Mouse (Mus musculus): ENCODE measurements at regions not wholly inside any gene's neighbourhood (a gene's known extent, or its start where the extent isn't known, plus 50 kb on each side); places are given as distances from the start of the nearest gene placed in this dataset.

GRCm38 (mm10) chr13:25750460-25751408 lies 480.4 kb upstream of the Nrsn1 start:
- H3ac ChIP-seq (ENCODE audit: control insufficient read depth, insufficient read length, low read depth): no peak overlapping the region
- no peaks in the 10 kb centered on the region for H3K79me3 ChIP-seq (ENCODE audit: low read depth)
- TF ChIP-seq USF1 (IDR thresholded peaks at IDR 0.05; ENCODE audit: low read depth): no peak
- no peak for TF ChIP-seq CEBPB (IDR thresholded peaks at IDR 0.05; ENCODE audit: low read depth)
- TF ChIP-seq MYOG (IDR thresholded peaks at IDR 0.05; ENCODE audit: control insufficient read depth, extremely low read depth, insufficient read length): no peak
- no peak for TF ChIP-seq FOSL1 (IDR thresholded peaks at IDR 0.05; ENCODE audit: insufficient read depth, low read length, poor library complexity, severe bottlenecking)
- no peak for TF ChIP-seq MYOD1 (IDR thresholded peaks at IDR 0.05; ENCODE audit: control insufficient read depth, insufficient read length, low read depth)
- no peak for TF ChIP-seq MAX (IDR thresholded peaks at IDR 0.05)
- H3K36me3 ChIP-seq (ENCODE audit: control insufficient read depth, insufficient read depth): no peaks in the 10 kb centered on the region
- no peak overlapping the region for H3K4me3 ChIP-seq (ENCODE audit: insufficient read depth, poor library complexity, severe bottlenecking)
- no peaks in the 10 kb centered on the region for H3K79me2 ChIP-seq (ENCODE audit: control insufficient read depth, insufficient read depth)
- H3K27me3 ChIP-seq (ENCODE audit: control insufficient read depth, insufficient read depth, insufficient read length): no peaks in the 10 kb centered on the region

DNA sequence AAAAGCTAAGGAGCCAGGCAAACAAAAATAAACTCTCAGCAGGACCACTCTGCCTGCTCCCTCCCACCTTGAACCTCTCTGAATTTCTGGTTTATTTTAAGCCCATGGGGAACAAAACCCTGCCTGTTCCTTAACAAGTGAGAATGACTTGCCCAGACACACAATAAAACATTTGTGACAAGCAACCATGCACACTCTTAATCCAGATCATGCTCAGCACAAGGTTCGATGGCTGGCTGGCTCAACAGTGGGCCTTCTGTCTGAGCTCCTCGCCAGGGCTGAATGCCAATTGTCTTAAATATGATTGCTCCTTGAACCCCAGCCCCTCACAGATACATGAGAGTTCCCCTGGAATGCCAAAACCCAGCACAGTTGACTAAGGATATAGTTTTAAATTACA lies 468.3 kb upstream of the Nrsn1 start:
- Histone ChIP-seq H3K79me3 (ENCODE audit: low read depth) (no peaks in the 10 kb centered on the region), H3ac (ENCODE audit: control insufficient read depth, insufficient read length, low read depth) (no peak overlapping the region), H3K79me2 (ENCODE audit: control insufficient read depth, insufficient read depth) (no peaks in the 10 kb centered on the region), H3K4me3 (ENCODE audit: insufficient read depth, poor library complexity, severe bottlenecking) (no peak overlapping the region), H3K36me3 (ENCODE audit: control insufficient read depth, insufficient read depth) (no peaks in the 10 kb centered on the region), H3K27me3 (ENCODE audit: control insufficient read depth, insufficient read depth, insufficient read length) (no peaks in the 10 kb centered on the region)
- TF ChIP-seq MYOG (IDR thresholded peaks at IDR 0.05; ENCODE audit: control insufficient read depth, extremely low read depth, insufficient read length) (no peak), USF1 (IDR thresholded peaks at IDR 0.05; ENCODE audit: low read depth) (no peak), MYOD1 (IDR thresholded peaks at IDR 0.05; ENCODE audit: control insufficient read depth, insufficient read length, low read depth) (no peak), MAX (IDR thresholded peaks at IDR 0.05) (no peak)

- H3K27me3 ChIP-seq (ENCODE audit: control insufficient read depth, insufficient read depth, insufficient read length): no peaks in the 10 kb centered on the region
- no peak overlapping the region for H3K4me3 ChIP-seq (ENCODE audit: insufficient read depth, poor library complexity, severe bottlenecking)
- H3K36me3 ChIP-seq (ENCODE audit: control insufficient read depth, insufficient read depth): no peaks in the 10 kb centered on the region
- H3K79me2 ChIP-seq (ENCODE audit: control insufficient read depth, insufficient read depth): no peaks in the 10 kb centered on the region
- no peak overlapping the region for H3ac ChIP-seq (ENCODE audit: control insufficient read depth, insufficient read length, low read depth)
- H3K79me3 ChIP-seq (ENCODE audit: low read depth): no peaks in the 10 kb centered on the region
- TF ChIP-seq CEBPB (IDR thresholded peaks at IDR 0.05; ENCODE audit: low read depth) (no peak), MAX (IDR thresholded peaks at IDR 0.05) (no peak), CTCF (IDR thresholded peaks at IDR 0.05; ENCODE audit: control insufficient read depth, insufficient read depth, insufficient read length) (no peak), MYOG (IDR thresholded peaks at IDR 0.05; ENCODE audit: control insufficient read depth, extremely low read depth, insufficient read length) (no peak), FOSL1 (IDR thresholded peaks at IDR 0.05; ENCODE audit: insufficient read depth, low read length, poor library complexity, severe bottlenecking) (no peak), USF1 (IDR thresholded peaks at IDR 0.05; ENCODE audit: low read depth) (no peak), MYOD1 (IDR thresholded peaks at IDR 0.05; ENCODE audit: control insufficient read depth, insufficient read length, low read depth) (no peak)
Observed at GRCm38 (mm10) chr13:25729327-25729892, 459.1 kb upstream of the Nrsn1 start.

DNA sequence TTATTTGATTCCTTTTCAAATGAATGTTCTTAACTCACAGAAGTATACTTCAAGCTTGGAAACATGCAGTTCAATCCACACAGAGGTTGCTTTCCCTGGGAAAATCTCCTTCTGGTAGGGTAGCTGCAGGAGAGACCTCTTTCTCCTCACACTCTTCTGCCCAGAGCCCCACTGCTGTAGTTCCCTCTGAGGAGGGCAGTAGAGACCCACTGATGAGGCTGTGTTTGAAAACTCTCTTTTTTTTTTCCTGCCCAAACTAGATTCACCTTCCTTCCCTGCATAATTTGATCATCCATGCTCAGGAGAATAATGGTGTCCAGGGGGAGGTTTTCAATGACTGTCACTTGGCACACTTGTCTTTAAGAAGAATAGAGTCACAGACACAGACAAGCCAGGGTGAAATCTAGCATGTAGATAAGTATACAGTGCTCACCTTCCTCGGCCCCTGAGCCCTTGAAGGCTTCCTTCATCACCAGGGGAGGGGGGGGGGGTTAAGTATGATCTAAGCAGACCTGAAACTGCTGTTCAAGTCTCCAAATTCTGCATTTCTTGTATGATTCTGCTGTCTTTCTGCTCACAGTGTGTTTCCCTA lies 457.3 kb upstream of the Nrsn1 start:
- no peaks in the 10 kb centered on the region for H3K79me3 ChIP-seq (ENCODE audit: low read depth)
- H3K36me3 ChIP-seq (ENCODE audit: control insufficient read depth, insufficient read depth): no peaks in the 10 kb centered on the region
- no peaks in the 10 kb centered on the region for H3K79me2 ChIP-seq (ENCODE audit: control insufficient read depth, insufficient read depth)
- no peak overlapping the region for H3ac ChIP-seq (ENCODE audit: control insufficient read depth, insufficient read length, low read depth)
- no peak for TF ChIP-seq CTCF (IDR thresholded peaks at IDR 0.05; ENCODE audit: control insufficient read depth, insufficient read depth, insufficient read length)
- no peak for TF ChIP-seq MYOD1 (IDR thresholded peaks at IDR 0.05; ENCODE audit: control insufficient read depth, insufficient read length, low read depth)
- TF ChIP-seq USF1 (IDR thresholded peaks at IDR 0.05; ENCODE audit: low read depth): no peak
- TF ChIP-seq MAX (IDR thresholded peaks at IDR 0.05): no peak
- H3K4me3 ChIP-seq (ENCODE audit: insufficient read depth, poor library complexity, severe bottlenecking): no peak overlapping the region
- H3K27me3 ChIP-seq (ENCODE audit: control insufficient read depth, insufficient read depth, insufficient read length): no peaks in the 10 kb centered on the region

GRCm38 (mm10) chr13:25722595-25723525 lies 452.6 kb upstream of the Nrsn1 start:
- TF ChIP-seq MAX (IDR thresholded peaks at IDR 0.05) (no peak), USF1 (IDR thresholded peaks at IDR 0.05; ENCODE audit: low read depth) (no peak), MYOG (IDR thresholded peaks at IDR 0.05; ENCODE audit: control insufficient read depth, extremely low read depth, insufficient read length) (no peak), CTCF (IDR thresholded peaks at IDR 0.05; ENCODE audit: control insufficient read depth, insufficient read depth, insufficient read length) (no peak), FOSL1 (IDR thresholded peaks at IDR 0.05; ENCODE audit: insufficient read depth, low read length, poor library complexity, severe bottlenecking) (no peak), CEBPB (IDR thresholded peaks at IDR 0.05; ENCODE audit: low read depth) (no peak), MYOD1 (IDR thresholded peaks at IDR 0.05; ENCODE audit: control insufficient read depth, insufficient read length, low read depth) (no peak)
- no peaks in the 10 kb centered on the region for H3K36me3 ChIP-seq (ENCODE audit: control insufficient read depth, insufficient read depth)
- H3K27me3 ChIP-seq (ENCODE audit: control insufficient read depth, insufficient read depth, insufficient read length): no peaks in the 10 kb centered on the region
- no peak overlapping the region for H3K4me3 ChIP-seq (ENCODE audit: insufficient read depth, poor library complexity, severe bottlenecking)
- no peak overlapping the region for H3ac ChIP-seq (ENCODE audit: control insufficient read depth, insufficient read length, low read depth)
- H3K79me3 ChIP-seq (ENCODE audit: low read depth): no peaks in the 10 kb centered on the region
- H3K79me2 ChIP-seq (ENCODE audit: control insufficient read depth, insufficient read depth): no peaks in the 10 kb centered on the region
